Mouse (Mus musculus): ENCODE measurements around the gene Kcnf1.

DNA sequence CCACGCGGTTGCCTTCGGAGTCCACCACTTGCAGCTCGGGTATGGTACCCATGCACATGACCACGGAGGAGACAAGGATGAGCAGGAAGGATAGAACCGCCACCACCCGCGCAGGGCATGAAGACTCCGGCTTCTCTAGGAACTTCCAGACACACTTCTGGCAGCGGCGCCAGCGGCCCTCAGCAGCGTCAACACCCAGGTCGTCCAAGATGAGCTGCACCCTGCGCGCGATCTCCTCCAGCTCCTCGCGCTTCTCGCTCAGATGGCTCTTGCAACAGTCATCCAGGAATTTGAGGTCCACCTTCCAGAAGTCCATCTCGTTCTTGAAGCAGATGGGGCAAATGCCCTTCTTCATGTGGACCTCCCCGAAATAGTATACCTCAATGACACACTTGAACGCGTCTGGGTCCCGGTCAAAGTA, 1.1 kb downstream of the Kcnf1 start:
- no peak for TF ChIP-seq CTCF (IDR thresholded peaks at IDR 0.05; ENCODE audit: extremely low read depth, insufficient read length, insufficient replicate concordance, low read depth, low read length)
- TF ChIP-seq POLR2A (IDR thresholded peaks at IDR 0.05; ENCODE audit: low read depth, low read length): no peak

All from small intestine, adult 2 months (tissue).